Mouse (Mus musculus): ENCODE data around the gene Wnk4.

The Wnk4 gene

GRCm38 (mm10) chr11:101276319-101277070 is 16.1 kb downstream of the Wnk4 start:
- no peak for DNase-seq (ENCODE audit: low spot score in 2 of 2)

GRCm38 (mm10) chr11:101277381-101278222 is 17.2 kb downstream of the Wnk4 start:
- no peak for DNase-seq (ENCODE audit: low spot score in 2 of 2)

GRCm38 (mm10) chr11:101278223-101279192 is 18.1 kb downstream of the Wnk4 start, which contains the start of the genes Cntd1 and Coa3:
Gene Cntd1 (plus strand): TSS chr11:101279012.
Gene Coa3 (minus strand): TSS chr11:101279114.
- DNase-seq (ENCODE audit: low spot score in 2 of 2) = peak; percentile 75 to 77

GRCm38 (mm10) chr11:101279193-101279569 is 18.8 kb downstream of the Wnk4 start:
- no peak for DNase-seq (ENCODE audit: low spot score in 2 of 2)

GRCm38 (mm10) chr11:101280837-101281236 is 20.5 kb downstream of the Wnk4 start:
- no peak for DNase-seq (ENCODE audit: low spot score in 2 of 2)

- DNase-seq (ENCODE audit: low spot score in 2 of 2) = no peak
Observed at GRCm38 (mm10) chr11:101282896-101283295, 22.5 kb downstream of the Wnk4 start.

GRCm38 (mm10) chr11:101283805-101284204 is 23.4 kb downstream of the Wnk4 start:
- DNase-seq (ENCODE audit: low spot score in 2 of 2) = no peak

- DNase-seq (ENCODE audit: low spot score in 2 of 2) = no peak
Observed at GRCm38 (mm10) chr11:101287306-101287705, 26.9 kb downstream of the Wnk4 start.

- no peak for DNase-seq (ENCODE audit: low spot score in 2 of 2)
Observed at GRCm38 (mm10) chr11:101291231-101291630, 30.9 kb downstream of the Wnk4 start.

GRCm38 (mm10) chr11:101295191-101295590 is 34.8 kb downstream of the Wnk4 start:
- no peak for DNase-seq (ENCODE audit: low spot score in 2 of 2)

GRCm38 (mm10) chr11:101300881-101301280 is 40.5 kb downstream of the Wnk4 start:
- DNase-seq (ENCODE audit: low spot score in 2 of 2) = no peak

GRCm38 (mm10) chr11:101301299-101302003 is 41.1 kb downstream of the Wnk4 start:
- no peak for DNase-seq (ENCODE audit: low spot score in 2 of 2)

- DNase-seq (ENCODE audit: low spot score in 2 of 2) = peak; percentile 90 to 95
Observed at GRCm38 (mm10) chr11:101302004-101302798, 41.8 kb downstream of the Wnk4 start, which contains the start of gene Becn1. Gene Becn1 (minus strand): TSS chr11:101302286.

GRCm38 (mm10) chr11:101307744-101308143 is 47.4 kb downstream of the Wnk4 start:
- DNase-seq (ENCODE audit: low spot score in 2 of 2) = no peak

GRCm38 (mm10) chr11:101311083-101311482 is 50.7 kb downstream of the Wnk4 start:
- DNase-seq (ENCODE audit: low spot score in 2 of 2) = no peak

GRCm38 (mm10) chr11:101312150-101312549 is 51.8 kb downstream of the Wnk4 start:
- no peak for DNase-seq (ENCODE audit: low spot score in 2 of 2)

GRCm38 (mm10) chr11:101314567-101314966 is 54.2 kb downstream of the Wnk4 start:
- DNase-seq (ENCODE audit: low spot score in 2 of 2) = no peak

GRCm38 (mm10) chr11:101315082-101315650 is 54.8 kb downstream of the Wnk4 start:
- no peak for DNase-seq (ENCODE audit: low spot score in 2 of 2)

GRCm38 (mm10) chr11:101315665-101316500 is 55.5 kb downstream of the Wnk4 start, which contains the start of gene Psme3:
Gene Psme3 (plus strand): TSS chr11:101316213.
- DNase-seq (ENCODE audit: low spot score in 2 of 2) = peak; percentile 90 to 92
